Mouse (Mus musculus): ENCODE data around the gene Fgfr1op2.
A peak's percentile ranks its signal among the peaks of the same experiment; 100 is the strongest.

Fgfr1op2 gene

GRCm38 (mm10) chr6:146611385-146611784 lies 34.4 kb downstream of the Fgfr1op2 start:
- DNase-seq = no peak

GRCm38 (mm10) chr6:146611897-146612296 lies 34.9 kb downstream of the Fgfr1op2 start:
- no peak for DNase-seq

- DNase-seq = no peak
These were observed 35.7 kb downstream of the Fgfr1op2 start for GRCm38 (mm10) chr6:146612736-146613135.

DNA sequence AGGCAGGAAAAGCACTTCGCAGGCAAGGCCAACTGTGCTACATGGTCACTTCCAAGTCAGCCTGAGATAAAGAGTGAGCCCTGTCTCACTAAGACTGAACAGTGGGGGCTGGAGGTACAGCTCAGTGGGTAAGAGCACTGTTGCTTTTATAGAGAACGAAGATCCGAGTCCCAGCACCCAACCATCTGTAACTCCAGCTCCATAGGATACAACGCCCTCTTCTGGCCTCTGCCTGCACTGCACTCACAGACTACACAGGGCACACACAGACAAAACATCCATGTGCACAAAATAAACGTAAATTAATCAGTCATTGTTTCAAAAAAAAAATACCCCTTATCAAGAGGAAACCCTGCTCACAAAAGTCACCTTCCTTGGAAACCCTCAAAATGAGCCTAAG lies 36.9 kb downstream of the Fgfr1op2 start:
- no peak for DNase-seq

- no peak for DNase-seq
These were observed 37.5 kb downstream of the Fgfr1op2 start for GRCm38 (mm10) chr6:146614541-146614940.

DNA sequence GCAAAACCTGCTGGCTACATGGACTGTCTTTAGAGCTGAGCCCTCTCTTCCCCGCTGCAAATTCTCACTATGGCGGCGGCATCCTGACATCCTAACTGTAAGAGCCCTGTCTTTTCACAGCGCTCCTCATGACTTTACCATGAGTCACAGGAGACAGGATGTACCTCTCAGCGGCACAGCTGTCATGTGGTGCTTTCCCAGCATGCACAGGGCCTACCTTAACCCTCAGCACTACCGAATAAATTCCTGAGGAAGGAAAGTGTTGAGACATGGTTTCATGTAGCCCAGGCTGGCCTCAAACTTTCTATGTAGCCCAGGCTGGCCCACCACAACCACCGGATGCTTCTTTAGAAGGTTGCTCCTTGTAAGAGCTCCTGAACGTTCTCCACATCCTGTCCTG lies 38.9 kb downstream of the Fgfr1op2 start:
- DNase-seq = no peak

DNA sequence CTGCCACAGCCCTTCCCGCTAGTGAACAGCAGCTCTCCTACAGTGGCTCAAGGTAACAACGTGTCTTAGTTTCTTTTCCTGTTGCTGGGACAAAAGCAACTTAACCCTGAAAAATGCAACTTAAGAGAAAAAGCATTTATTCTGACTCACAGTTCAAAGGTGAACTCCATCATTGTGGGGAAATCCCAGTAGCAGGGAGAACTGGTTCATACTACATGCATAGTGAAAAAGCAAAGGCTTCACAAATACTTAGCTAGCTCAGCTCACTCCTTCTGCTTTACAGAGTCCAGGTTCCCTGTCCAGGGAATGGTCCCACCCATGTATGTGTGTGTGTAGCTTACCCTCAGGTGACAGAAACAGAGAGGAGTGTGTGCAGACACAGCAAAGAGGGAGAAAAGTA lies 39.7 kb downstream of the Fgfr1op2 start:
- no peak for DNase-seq

DNA sequence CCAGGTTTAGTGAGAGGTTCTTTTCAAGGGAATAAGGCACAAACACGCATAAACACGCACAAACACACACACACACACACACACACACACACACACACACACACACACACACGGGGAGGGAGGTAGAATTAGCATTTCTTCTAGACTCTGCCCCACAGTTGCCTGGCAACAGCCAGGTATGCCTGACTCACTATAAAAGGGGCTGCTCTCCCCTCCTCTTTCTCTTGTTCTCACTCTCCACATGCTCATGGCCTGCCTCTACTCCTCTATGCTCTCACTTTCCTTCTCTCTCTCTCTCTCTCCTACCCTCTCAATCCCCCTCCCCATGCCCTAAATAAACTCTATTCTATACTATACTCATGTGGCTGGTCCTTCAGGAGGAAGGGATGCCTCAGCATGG lies 51.1 kb downstream of the Fgfr1op2 start:
- no peak for DNase-seq

DNA sequence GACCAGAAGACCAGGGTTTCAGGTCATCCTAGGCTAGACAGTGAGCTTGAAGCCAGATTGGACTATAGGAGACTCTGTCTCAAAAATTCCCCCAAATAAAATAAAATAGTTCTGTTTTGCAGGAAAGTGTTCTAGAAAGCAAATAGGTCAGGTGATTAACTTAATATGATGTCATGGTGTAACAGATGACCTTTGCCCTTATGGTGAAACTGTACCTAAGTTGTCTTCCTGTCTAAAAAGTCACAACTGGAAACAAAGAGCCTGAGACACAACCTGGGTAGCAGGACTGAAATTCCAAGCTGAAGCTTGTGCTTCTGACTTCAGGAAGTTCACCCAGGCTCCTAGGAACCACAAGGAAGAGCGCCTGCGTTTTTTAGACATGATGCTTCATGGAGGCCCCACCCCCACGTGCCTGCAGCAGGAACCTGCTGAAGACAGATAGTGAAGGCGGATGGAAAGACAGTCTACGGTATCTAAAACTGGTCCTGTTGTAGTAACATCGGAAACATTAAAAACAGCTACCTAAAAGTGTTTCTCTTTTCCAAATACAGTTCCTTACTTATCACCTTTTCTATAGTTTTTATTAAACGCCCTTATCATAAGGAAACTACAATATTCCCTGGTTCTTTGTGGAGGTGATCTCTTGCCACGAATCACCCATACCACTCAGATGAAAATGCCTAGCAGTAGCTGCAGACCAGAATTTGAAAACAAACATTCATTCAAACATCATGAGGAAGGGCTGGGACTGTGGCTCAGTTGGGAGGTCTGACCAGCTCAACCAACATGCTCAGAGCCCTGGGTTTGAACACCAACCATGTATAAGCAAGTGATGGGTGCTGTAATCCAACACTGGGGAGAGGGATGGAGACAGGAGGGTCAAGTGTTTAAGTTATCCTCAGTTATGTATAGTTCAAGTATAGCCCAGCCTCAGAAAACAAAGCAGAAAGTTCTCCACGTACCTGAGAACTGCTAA lies 53.1 kb downstream of the Fgfr1op2 start:
- no peak for DNase-seq

DNA sequence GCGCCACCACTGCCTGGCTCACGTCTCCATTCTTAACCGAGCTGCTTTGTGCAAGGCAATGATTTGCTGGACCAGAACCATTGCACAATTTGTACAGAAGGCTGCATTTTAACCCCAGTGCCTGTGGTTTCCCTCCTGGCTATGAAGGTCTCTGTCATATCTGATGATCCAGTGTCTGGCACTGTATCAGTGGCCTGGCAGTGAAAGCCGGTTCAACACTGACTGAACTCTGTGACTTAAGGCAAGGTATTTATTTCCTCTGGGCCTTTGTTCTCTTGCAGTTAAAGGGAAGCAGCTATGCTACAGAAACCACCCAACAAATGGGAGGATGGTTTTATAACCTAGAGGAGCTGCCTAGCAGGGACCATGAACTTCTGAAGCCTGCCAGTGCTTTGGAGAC lies 54.0 kb downstream of the Fgfr1op2 start:
- no peak for DNase-seq

DNA sequence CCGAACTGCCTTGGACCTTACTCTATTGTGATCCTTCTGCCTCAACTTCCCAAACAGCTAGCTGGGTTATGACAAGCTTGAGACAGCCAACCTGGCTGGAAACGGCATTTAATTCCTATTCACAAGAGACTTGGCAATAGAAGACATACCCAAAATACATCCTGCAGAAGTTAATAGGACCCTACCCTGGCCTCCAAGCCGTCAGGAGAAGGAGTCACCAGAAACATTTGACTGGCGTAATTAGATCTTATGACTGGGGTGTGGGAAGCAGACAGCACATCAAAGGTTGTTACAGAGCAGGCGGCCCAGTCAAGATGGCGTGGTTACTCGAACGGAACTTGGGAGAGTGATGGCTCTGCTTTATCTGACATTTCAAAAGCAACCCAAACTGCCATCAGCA lies 54.8 kb downstream of the Fgfr1op2 start:
- DNase-seq = no peak

DNA sequence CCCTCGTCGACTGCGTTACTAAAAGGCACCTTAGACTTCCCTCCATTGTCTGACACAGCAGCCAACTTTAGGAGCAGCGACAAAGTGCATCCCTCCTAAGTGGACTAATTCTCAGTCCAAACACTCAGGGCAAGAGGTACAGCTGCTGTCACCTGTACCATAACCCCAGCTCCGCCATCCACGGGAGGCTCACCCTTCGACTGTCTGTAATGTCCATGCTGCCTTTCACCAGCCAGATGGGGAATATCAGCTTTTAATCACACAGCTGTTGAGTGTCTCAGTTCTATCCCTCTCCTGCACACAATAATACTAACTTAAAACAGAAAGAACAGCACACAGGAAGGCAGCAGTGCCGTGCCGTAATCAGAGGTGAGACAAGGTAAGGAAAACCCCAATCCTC lies 55.4 kb downstream of the Fgfr1op2 start:
- DNase-seq = no peak

GRCm38 (mm10) chr6:146633097-146633496 lies 56.1 kb downstream of the Fgfr1op2 start:
- peak; percentile 21 to 26 for DNase-seq

DNA sequence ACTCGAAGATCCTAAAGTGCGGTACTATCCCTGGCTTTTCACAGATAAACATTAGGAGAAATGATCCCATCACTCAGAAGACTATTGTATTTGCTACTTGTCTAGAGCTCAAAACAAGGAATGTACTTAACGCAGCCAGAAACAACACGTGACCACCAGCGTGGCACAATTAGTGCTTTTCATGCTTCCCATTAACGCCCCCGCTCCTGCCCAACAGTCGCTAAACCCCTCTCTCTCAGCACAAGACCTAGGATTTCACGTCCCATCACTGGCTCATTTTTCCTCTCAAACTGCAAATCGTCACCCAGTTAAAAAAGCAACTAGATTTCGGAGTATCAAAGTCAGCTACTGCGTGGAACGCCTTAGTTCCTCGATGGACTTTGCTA lies 56.6 kb downstream of the Fgfr1op2 start:
- DNase-seq = peak in 1 of 2 experiments; percentile 33

DNA sequence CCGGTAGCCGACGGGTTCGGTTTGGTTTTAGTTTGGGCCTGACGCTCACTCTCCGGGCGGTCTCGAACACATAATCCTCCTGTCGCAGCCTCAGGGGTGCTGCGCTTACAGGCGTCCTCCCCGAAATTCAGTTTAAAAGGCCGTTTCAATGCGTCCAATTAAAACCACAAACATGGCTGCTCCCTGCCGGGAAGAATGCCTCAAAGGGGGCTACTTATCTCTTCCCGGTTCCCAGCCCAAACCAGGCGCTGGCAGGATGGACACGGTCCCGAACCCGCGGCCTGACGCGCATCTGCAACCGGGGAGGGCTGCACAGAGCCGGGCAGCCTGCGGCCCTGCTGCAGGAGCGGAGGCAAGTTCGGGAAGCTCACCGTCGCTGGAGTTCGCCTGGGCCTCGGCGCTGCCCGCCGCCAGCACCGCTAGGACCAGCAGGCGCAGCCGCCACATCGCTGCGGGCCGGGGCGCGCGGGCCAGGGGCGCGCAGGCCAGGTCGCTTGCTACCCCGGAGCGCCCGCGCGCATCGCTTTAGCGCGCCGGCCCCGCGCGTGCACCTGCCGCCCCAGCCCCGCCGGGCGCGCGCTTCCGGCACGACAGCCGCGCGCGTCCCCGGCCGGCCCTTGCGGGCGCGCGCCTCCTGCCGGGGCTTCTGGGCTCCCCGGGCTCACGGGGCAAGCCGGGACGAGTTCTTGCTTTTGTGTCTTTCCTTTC lies 57.2 kb downstream of the Fgfr1op2 start:
- peak; percentile 74 to 92 for DNase-seq

DNA sequence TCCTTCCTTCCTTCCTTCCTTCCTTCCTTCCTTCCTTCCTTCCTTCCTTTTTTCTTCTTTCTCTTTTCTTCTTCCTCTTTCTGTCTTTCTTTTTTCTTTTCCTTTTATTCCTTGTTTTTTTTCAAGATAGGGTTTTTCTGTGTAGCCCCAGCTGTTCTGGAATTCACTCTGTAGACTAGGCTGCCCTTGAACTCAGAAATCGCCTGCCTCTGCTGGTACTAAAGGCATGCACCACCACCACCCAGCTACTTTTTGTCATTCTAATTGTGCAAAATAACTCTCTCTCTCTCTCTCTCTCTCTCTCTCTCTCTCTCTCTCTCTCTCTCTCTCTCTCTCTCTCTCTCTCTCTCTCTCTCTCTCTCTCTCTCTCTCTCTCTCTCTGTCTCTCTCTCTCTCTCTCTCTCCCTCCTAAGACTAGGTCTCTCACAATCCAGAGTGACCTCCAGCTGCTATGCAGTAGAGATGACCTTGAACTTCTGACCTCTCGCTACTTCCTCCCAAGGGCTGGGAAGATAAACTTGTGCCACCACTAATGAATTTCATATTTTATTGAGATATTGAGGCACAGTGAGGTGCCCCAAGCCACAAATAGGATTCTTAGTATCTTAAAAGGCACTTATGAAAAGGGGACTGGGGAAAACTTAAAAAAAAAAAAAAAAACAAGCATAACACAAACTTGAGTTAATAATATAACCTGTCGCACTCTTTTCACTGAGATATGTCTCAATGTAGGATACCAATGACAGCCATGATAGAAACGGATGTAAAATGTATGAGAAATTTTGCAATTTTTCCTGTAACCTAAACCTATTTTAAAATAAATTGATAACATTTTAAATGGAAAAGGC lies 58.0 kb downstream of the Fgfr1op2 start:
- no peak for DNase-seq

DNA sequence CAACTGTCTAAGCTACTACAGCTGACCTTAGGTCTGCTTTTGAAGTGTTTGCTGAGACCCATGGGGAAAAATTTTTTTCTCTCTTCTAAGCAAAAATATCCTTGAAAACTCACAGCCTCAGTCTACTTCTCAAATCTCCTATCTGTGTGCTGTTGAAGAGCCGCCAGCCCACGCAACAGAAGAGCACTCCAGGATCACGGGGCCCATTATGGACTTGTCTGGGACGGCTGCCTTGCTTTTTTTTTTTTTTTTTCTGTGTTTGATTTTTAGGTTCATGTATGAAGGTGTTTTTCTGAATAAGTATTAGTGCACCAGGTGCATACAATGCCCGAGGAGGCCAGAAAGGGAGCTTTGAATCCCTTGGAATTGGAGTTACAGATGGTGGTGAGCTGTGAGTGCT lies 59.5 kb downstream of the Fgfr1op2 start:
- DNase-seq = no peak

DNA sequence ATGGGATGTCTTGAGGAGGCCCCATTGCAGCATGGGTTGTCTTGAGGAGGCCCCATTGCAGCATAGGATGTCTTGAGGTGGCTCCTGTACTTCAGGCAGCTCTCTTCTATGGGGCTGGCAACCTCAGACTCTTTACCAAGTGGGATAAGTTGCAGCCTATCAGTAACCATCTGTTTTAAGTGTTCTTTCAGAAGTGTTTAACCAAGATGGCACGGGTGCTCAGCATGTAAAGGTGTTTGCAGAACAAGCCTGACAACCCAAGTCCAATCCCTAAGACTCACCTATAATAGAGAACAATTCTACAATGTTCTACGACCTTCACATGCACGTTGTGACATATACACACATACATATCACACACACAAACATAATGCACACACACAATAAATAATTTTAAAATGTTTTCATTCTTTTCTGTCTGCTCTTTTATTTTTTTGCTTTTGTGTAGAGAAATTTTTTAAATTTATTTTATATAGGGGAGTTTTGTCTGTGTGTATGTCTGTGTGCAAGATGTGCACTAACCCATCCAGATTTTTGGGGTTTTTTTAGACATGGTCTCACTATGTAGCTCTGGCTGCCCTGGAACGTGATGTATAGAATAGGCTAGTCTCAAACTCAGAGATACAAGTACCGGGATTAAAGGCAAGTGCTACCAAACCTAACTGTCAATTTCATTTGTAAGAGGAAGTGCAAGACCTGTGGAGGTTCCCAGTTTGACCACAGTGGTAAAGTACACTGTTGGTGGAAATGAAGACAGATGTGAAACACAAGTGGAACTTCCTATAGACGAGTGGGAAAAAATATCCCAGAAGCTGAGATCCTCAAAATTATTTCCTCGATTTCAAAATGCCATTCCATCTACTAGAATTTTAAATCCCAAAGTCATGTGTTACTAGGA lies 63.3 kb downstream of the Fgfr1op2 start:
- DNase-seq = no peak

- no peak for DNase-seq
These were observed 64.0 kb downstream of the Fgfr1op2 start for GRCm38 (mm10) chr6:146640991-146641390.

DNA sequence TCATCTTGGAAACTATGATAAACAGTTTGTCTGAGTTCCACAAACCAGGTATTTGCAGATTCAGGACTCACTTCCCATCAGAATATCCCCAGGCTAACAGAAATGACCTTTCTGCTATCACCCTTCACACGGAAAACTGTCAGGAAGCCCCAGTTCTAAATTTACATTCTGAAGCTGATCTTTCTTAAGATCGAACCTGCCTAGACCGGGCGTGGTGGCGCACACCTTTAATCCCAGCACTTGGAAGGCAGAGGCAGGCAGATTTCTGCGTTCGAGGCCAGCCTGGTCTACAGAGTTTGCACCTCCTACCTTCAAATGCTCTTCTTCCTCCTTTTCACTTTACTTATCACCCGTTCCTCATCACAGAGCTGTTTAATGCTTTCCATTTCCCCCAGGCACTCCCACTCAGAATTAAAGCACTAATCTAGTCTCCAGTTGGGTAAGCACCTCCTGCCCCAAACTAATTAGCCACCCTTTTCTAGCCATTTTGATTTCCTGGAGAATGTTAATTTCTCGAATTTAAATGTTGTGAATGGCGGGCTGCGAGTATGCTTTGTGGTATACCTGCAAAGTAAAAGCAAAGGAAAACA lies 64.7 kb downstream of the Fgfr1op2 start:
- DNase-seq = no peak
